Mouse (Mus musculus) ES-Bruce4 (cell line): Measurements from ENCODE around the gene 1810010D01Rik. TPM values are rescaled to one million over a fixed set of nuclear protein-coding genes. Genes with fewer than 3 reads are reported as not detected.

Source experiments
- H3K27ac ChIP-seq: 2 replicates; pipeline ENCODE4 v1.5.1; 2012; ENCODE audit warnings: low read length, inconsistent platforms; ENCODE audit not compliant: insufficient read depth
- H3K27me3 ChIP-seq: 2 replicates; pipeline ENCODE4 v1.6.1; 2012; ENCODE audit warnings: mild to moderate bottlenecking, low read length, inconsistent platforms; ENCODE audit not compliant: control insufficient read depth, poor library complexity, insufficient read depth, severe bottlenecking
- H3K36me3 ChIP-seq: 2 replicates; pipeline ENCODE4 v1.6.1; 2012; ENCODE audit warnings: inconsistent platforms, mild to moderate bottlenecking, low read length, moderate library complexity; ENCODE audit not compliant: control insufficient read depth, poor library complexity, insufficient read depth, severe bottlenecking
- H3K4me1 ChIP-seq: one replicate; pipeline ENCODE4 v1.8.1; 2011; ENCODE audit warnings: low read length; ENCODE audit not compliant: control insufficient read depth, insufficient read depth
- H3K4me3 ChIP-seq: 2 replicates; pipeline ENCODE4 v1.5.1; 2011; ENCODE audit warnings: low read depth, mild to moderate bottlenecking, low read length
- H3K9ac ChIP-seq: 2 replicates; pipeline ENCODE4 v1.6.1; 2012; ENCODE audit warnings: low read depth, mild to moderate bottlenecking, inconsistent platforms; ENCODE audit not compliant: poor library complexity, severe bottlenecking
- H3K9me3 ChIP-seq: replicated peaks from 2 replicates; pipeline ENCODE4 v1.6.1; 2012; ENCODE audit warnings: mild to moderate bottlenecking, low read length, inconsistent platforms; ENCODE audit not compliant: control insufficient read depth, poor library complexity, insufficient read depth, severe bottlenecking
- CTCF ChIP-seq: IDR thresholded peaks from one replicate; pipeline ENCODE4 v1.8.1; 2011; ENCODE audit warnings: low read depth, low read length
- EP300 ChIP-seq: IDR thresholded peaks from 2 replicates; pipeline ENCODE4 v1.6.1; 2011; ENCODE audit warnings: low read depth, low read length; ENCODE audit not compliant: insufficient read depth
- POLR2A ChIP-seq: IDR thresholded peaks from one replicate; pipeline ENCODE4 v1.8.1; 2011; ENCODE audit warnings: low read length; ENCODE audit not compliant: insufficient read depth
- polyA plus RNA-seq: library from polyadenylated mRNA; stranded (reverse); fragments of >200 nt; gene quantifications from 2 replicates; pipeline ENCODE4 v1.2.4, GENCODE M21; 2011; ENCODE audit warnings: low read depth; ENCODE audit not compliant: missing spikeins, insufficient read depth, insufficient read length

The 1810010D01Rik gene
- polyA plus RNA-seq, 1 experiment: 0.91 TPM

DNA sequence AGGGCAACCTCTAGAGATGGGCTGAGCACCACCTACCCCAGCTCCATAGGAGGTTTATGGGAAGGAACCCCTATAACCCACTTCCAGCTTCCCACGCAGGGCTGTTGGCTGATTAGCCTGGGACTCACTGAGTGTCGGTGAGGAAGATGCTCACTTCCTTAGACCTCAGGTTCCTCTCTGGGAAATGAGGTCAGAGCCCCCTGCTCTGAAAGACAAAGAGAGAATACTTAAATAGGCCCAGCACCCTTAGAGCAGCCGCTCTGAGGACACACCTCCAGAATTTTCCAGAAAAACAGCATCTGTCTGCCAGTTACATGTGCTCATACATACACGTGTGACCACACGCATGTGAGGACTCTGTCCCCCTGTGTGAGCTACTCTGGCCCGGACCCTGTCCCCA lies 1.1 kb downstream of the 1810010D01Rik start:
- no peaks in the 10 kb centered on the region for H3K36me3 ChIP-seq
- TF ChIP-seq POLR2A (no peak), CTCF (no peak), EP300 (no peak)
- H3K4me1 ChIP-seq: peaks cover 8% of the 10 kb centered on the region
- H3K4me3 ChIP-seq: no peak overlapping the region
- H3K27ac ChIP-seq: no peak overlapping the region
- no peaks in the 10 kb centered on the region for H3K9me3 ChIP-seq
- no peaks in the 10 kb centered on the region for H3K27me3 ChIP-seq
- peak overlapping the region; percentile 59 for H3K9ac ChIP-seq

DNA sequence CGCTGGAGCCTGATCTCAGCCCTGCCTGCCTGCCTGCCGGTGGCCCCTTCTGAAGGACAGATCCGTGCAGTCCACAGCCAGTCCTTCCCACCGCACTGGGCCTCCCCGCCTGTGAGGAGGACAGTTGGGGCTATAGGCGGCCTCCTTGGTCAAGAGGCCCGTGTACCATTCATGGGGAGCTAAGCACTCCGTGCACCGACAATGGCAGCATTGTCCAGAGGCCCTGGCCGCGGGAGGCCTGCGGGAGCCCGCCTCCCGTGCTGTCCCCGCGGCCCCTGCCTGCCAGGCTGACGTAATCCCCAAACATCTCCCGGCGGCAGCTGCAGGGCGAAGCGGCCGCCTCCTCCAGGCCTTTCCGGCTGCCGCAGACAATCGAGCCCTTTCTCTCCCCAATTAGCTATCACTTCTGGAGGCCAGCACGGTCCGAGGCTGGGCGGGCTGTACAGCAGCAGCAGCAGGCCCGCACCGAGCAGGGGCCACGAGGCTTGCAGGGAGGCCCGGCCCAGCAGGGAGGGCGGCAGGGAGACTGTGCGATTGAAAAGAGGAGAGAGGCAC lies 1.8 kb downstream of the 1810010D01Rik start:
- no peak for TF ChIP-seq CTCF
- TF ChIP-seq POLR2A: no peak
- no peak for TF ChIP-seq EP300
- H3K4me1 ChIP-seq: peaks cover 6% of the 10 kb centered on the region
- H3K4me3 ChIP-seq: peak overlapping the region; percentile 33

DNA sequence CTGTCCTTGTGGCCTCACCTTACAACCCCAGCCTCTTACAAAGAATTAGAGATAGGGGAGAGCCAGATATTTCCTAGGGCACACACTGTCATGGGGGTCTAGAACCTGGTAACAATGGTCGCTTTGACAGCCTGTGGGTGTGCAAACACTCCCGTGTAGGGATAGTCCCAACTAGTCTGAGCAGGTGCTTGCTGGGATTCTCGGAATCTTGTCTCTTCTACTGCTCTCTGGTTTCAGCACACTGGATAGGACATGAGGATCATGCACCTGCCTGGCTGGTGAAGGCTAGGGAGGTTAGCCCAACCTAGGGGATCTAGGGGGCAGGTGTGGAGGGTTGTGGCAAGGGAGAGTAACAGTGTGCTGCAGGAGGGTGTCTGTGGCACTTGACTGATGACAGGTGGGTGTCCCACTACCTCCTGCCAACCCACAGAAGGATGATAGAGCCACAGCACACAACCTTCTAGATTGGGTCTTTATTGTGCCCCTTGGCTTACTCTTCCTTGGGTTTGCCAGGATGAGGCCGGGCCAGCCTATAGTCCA lies 2.5 kb downstream of the 1810010D01Rik start:
- TF ChIP-seq EP300 (no peak), CTCF (no peak), POLR2A (no peak)
- Histone ChIP-seq H3K9me3 (no peaks in the 10 kb centered on the region), H3K27me3 (no peaks in the 10 kb centered on the region), H3K36me3 (no peaks in the 10 kb centered on the region), H3K27ac (no peak overlapping the region), H3K4me1 (peaks cover 1% of the 10 kb centered on the region), H3K9ac (peak overlapping the region; percentile 59; the same call in 1 of the 2 replicates), H3K4me3 (no peak overlapping the region)

More for the DNA sequence above, 1.8 kb downstream of the 1810010D01Rik start:
- H3K27me3 ChIP-seq: no peaks in the 10 kb centered on the region
- H3K9me3 ChIP-seq: no peaks in the 10 kb centered on the region
- peak overlapping the region; percentile 59 for H3K9ac ChIP-seq
- H3K36me3 ChIP-seq: no peaks in the 10 kb centered on the region
- no peak overlapping the region for H3K27ac ChIP-seq

DNA sequence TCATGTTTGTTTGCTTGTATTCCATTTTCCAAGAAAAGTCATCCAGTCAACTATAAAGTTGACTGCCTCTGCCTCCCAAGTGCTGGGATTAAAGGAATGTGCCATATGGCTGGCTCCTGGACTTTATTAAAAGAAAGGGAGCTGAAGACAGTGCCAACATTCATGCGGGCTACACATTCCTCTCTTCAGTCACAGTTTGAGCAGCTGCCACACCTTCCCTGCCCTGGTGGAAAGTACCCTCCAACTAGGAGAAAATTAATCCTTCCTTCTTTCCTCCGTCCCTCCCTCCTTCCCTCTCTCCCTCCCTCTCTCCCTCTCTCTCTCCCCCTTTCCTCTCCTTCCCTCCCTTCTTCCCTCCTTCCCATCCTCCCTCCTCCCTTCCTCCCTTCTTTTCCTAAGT lies 8.2 kb downstream of the 1810010D01Rik start:
- H3K4me3 ChIP-seq: no peak overlapping the region
- no peak overlapping the region for H3K27ac ChIP-seq
- no peaks in the 10 kb centered on the region for H3K9me3 ChIP-seq
- H3K9ac ChIP-seq: no peak overlapping the region
- no peaks in the 10 kb centered on the region for H3K36me3 ChIP-seq
- TF ChIP-seq POLR2A: no peak
- TF ChIP-seq CTCF: no peak
- no peak for TF ChIP-seq EP300
- H3K27me3 ChIP-seq: no peaks in the 10 kb centered on the region
- H3K4me1 ChIP-seq: no peaks in the 10 kb centered on the region

DNA sequence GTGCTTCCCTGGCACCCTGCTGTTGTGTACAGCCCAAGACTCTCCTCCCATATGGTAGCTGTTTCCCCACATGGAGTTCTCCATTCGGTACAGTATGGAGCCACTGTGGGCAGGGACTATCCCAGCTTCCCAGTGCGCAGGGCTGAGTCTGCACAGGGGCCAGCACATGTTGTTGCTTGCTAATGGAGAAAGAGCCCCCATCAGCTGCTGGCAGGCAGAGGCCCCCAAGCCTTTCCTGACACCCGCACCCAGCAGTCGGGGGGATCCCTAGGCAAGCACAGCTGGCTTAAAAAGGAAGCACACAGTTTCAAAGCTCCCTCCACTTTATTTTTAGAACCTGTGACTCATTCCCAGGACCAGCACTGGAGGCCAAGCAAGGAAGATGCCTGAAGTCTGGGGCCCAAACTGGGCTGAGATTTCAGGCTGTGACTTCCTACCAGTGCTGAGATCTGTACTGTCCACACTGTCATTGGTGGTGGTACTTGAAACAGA lies 9.7 kb downstream of the 1810010D01Rik start:
- no peaks in the 10 kb centered on the region for H3K4me1 ChIP-seq
- H3K27me3 ChIP-seq: no peaks in the 10 kb centered on the region
- H3K36me3 ChIP-seq: no peaks in the 10 kb centered on the region
- TF ChIP-seq CTCF: no peak
- TF ChIP-seq EP300: no peak
- TF ChIP-seq POLR2A: no peak
- no peak overlapping the region for H3K4me3 ChIP-seq
- H3K27ac ChIP-seq: no peak overlapping the region
- H3K9me3 ChIP-seq: no peaks in the 10 kb centered on the region
- H3K9ac ChIP-seq: no peak overlapping the region

DNA sequence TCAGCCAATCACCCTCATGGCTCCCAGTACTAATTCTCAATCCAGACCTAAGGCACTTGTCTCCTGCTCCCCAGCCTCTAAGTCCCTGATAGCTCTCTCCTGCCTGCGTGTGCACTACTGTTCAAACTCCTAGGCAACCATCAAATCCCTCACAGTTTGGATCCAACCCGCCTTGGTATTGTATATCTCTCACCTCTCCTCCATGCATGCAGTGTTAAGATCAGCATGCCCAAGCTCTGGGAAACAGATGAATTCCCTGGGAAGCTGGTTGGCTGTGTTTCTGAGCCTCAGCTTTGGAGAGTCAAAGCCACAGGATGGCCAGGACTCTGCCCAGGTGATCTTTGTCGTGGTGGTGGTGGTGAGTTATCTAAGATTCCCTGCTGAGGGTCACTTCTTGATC lies 10.2 kb downstream of the 1810010D01Rik start:
- no peaks in the 10 kb centered on the region for H3K27me3 ChIP-seq
- TF ChIP-seq CTCF (no peak), POLR2A (no peak), EP300 (no peak)
- H3K27ac ChIP-seq: no peak overlapping the region
- no peaks in the 10 kb centered on the region for H3K9me3 ChIP-seq
- H3K9ac ChIP-seq: no peak overlapping the region
- no peaks in the 10 kb centered on the region for H3K36me3 ChIP-seq
- no peak overlapping the region for H3K4me3 ChIP-seq
- H3K4me1 ChIP-seq: no peaks in the 10 kb centered on the region
